Mouse (Mus musculus) cerebellum, adult 11 months (tissue): Measurements from ENCODE around the gene Cyp2j6.
"Not testable (repeated sequence)": the region's sequence is repeated elsewhere in the genome, so short reads cannot be mapped to it uniquely, and the experiment has no call there.

Source experiments
- DNase-seq: peaks from one replicate; pipeline ENCODE4 v3.0.0; 2022

Cyp2j6 gene

GRCm38 (mm10) chr4:96553133-96553819 lies at the start of gene Cyp2j6:
Gene Cyp2j6, minus strand, starts transcription at chr4:96553661.
- peak; percentile 0 for DNase-seq

DNA sequence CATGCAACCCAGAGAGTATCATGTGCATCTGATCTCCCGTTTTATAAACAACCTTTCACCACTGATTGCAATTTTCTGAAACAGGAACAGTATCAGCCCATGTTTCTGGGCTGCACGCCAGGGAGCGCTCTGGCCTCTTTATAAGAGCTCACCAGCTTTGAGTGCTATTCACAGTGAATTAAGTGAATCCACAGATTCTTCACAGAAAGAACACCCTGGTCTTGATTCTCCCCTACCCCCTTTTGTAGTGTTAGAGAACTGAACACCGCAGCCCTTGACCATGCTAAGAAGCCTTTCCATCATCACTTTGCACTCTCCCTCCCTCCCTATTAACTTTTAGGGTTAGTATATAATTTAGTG lies 38.3 kb upstream of the Cyp2j6 start:
- peak; percentile 13 for DNase-seq

GRCm38 (mm10) chr4:96590911-96591790 lies 37.7 kb upstream of the Cyp2j6 start, which contains the start of gene Cyp2j9:
Gene Cyp2j9, minus strand, starts transcription at chr4:96591578.
- peak; percentile 10 for DNase-seq

DNA sequence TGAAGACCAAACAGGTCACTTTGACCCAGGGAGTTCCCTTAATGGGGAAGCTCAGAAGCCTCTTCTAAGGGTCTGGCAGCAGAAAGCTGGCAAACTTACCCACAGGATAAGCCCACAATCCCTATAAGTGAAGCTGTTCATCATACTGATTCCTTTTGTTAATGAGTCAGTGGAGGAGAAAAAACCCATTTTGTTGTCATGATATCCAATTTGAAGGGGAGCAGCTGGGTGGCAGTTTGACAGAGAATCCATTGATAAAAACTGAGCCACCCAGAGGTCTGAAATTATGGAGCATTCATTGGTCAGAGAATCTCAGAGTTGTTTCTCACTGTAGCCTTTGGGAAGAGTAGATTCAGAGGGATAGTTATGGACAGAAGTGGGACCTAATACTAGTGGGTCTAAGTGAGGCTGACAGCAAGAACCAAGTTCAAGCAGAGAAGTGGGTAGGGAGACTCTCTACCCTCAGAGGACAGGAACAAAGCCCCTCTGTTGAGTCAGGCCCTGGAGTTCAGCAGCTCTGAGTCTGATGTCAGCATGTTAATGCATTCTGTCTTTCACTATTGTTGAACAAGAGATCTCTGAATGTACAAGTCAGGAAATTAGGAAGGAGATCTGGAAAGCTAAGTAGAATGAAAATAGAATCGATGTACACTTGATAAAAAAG lies 28.1 kb upstream of the Cyp2j6 start:
- no peak for DNase-seq

- DNase-seq: not testable (repeated sequence)
Measured at GRCm38 (mm10) chr4:96580351-96580750, 26.9 kb upstream of the Cyp2j6 start.

- no peak for DNase-seq
Measured at GRCm38 (mm10) chr4:96569442-96569841, 16.0 kb upstream of the Cyp2j6 start.

DNA sequence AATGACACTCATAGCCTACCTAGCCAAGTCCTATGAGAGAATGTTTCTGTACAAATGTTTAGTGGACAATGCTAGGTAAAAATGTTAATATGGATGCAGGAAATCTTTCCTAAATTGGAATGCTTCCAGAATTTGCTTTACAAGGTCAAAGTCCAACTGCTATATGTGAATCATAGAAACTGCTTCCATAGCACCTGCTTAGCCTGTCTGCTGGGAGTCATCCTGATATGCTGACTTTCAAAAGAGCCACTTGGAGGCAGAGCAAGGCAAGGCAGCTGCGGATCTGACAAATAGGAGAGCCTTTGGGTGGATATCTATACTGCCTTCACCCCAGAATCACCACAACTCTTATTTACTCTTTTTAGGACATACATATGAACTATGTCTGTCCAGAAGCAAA lies 14.5 kb upstream of the Cyp2j6 start:
- DNase-seq: no peak

GRCm38 (mm10) chr4:96565808-96566207 lies 12.3 kb upstream of the Cyp2j6 start:
- no peak for DNase-seq

DNA sequence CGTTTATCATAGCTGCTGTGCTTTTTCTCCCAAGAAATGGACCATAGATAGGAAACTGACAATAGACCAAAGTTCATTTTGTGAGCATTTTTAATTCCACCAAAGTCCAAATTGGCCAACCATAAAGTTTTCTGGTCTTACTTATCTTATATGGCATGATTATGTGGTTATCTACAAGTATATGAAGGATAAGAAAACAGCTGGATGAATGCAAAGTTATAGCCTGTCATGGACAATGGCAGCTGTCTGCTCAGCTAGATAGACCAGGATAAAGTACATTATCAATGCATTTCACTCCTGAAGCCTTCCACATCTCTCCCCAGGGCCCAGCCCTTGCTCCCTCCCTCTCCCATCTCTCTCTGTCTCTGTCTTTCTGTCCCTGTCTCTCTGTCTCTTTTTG lies 7.0 kb upstream of the Cyp2j6 start:
- DNase-seq: no peak

GRCm38 (mm10) chr4:96559781-96560180 lies 6.3 kb upstream of the Cyp2j6 start:
- DNase-seq: no peak

DNA sequence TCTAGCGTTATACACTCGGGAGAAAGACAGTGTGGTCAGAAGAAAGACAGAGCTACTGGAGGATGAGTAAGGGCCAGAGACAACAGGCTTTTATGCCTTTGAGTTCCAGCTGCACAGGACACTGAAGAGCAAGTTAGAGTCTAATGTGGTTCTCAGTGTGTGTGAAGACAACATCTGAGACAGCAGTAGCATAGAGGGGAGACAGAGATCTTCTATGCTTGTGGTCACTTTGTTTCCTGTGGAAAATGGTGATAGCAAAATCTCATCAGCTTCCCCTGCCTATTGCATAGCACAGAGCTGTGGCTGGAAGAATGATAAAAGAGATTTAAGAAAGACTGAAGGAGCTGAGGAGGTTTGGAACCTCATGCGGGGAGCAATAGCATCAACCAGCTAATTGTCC lies 1.8 kb downstream of the Cyp2j6 start:
- no peak for DNase-seq

DNA sequence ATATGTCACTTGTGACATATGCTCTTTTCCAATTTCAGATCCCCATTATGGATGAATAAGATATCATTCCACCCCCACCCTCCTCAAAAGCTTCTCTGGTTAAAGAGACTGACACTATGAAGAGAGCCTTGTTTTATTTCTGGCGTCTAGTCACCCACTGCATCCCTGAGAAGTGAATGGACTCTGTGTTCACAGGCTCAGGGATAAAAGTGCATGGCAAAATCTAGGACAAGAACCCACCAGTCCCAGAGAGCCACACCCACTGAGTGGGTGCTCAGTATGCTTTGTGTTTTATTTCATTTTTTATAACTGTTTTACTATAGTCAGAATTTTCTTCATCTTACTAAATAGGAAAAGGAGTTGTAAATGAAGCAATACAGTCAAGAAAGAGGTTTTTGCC lies 7.5 kb downstream of the Cyp2j6 start:
- no peak for DNase-seq

DNA sequence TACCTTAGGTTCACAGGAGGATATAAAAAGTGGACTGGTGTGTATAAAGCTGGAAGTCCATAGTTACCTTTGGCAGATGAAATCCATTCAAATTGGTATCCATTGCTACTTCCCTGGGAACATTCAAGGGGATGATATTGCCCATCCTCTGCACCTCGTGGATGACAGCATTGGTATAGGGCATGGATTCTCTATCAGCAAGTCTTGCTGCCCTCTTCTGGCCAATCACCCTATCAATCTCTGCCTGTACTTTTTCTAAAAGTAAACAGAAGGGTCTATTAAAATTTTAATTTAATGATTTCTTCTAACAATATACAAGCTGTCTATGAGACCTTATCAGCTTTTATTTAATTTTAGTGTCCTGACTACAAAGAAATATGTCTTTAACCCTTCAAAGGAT lies 27.7 kb downstream of the Cyp2j6 start:
- no peak for DNase-seq

- no peak for DNase-seq
Measured at GRCm38 (mm10) chr4:96522256-96522655, 31.2 kb downstream of the Cyp2j6 start.

DNA sequence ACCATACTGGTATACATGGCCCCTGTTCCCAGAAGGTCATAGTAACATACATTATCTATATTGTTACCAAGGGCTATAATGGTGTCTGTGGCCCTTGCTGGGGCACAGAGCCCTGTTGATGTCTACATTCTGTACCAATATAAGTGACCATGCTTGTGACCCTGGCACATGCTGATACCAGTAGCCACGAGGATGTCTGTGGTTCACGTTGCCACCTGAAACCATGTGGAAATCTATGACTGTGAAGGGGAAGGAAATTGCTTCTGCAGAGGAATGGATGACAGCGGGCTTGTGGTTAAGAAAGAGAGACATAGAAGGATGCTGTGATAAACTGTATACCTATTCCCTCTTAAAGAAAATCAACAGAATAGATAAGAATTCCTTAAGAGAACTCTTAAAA lies 43.4 kb downstream of the Cyp2j6 start:
- DNase-seq: no peak

- DNase-seq: no peak
Measured at GRCm38 (mm10) chr4:96507286-96507685, 46.2 kb downstream of the Cyp2j6 start, which contains the start of gene Cyp2j8. Gene Cyp2j8, minus strand, starts transcription at chr4:96507386.
